Mouse (Mus musculus): ENCODE results near the gene Gm4767. TPM values are rescaled to one million over a fixed set of nuclear protein-coding genes. Genes with fewer than 3 reads are reported as not detected.
"Not testable (repeated sequence)": the region's sequence is repeated elsewhere in the genome, so short reads cannot be mapped to it uniquely, and the experiment has no call there.

Gene Gm4767
- polyA plus RNA-seq (2015; fragmentation: Nextera tagmentation; extraction: Ambion mirVana) = 3.1 and 3.2 TPM in 2 replicates

DNA sequence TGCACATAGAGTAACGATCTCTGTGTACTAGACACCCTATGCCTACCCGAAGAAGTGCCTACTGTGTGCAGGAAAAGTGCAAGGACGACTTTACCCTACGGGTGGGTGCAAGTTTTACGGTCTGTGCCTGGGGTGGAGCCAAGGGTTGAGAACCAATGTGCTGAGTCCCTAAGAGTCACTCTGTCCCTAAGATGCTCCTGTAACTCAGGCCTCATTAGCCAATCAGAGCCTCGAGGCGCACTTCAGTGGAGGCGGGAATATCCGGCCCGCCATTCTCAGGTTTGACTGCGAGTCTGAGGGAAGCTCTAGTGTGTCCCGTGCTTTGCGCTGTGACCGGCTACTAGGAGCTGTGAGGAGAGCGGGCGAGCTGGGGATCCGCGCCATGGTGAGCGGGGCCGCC is at the start of gene Gm4767:
Gene Gm4767 (plus strand): TSS at position 288 of the 400 bp plus-strand sequence.
- 23% methylated on average over 18 of the region's 20 CpGs for WGBS
- not testable (repeated sequence) for H3K9ac ChIP-seq; H3K27ac ChIP-seq (replicated peaks); H3K27me3 ChIP-seq; ATAC-seq (ENCODE audit: low FRiP score, low read depth); H3K4me1 ChIP-seq (replicated peaks); H3K9me3 ChIP-seq; H3K4me2 ChIP-seq; H3K36me3 ChIP-seq
- peak within 1 kb of the TSS; percentile 15; the same call in 1 of the 2 replicates for H3K4me3 ChIP-seq

DNA sequence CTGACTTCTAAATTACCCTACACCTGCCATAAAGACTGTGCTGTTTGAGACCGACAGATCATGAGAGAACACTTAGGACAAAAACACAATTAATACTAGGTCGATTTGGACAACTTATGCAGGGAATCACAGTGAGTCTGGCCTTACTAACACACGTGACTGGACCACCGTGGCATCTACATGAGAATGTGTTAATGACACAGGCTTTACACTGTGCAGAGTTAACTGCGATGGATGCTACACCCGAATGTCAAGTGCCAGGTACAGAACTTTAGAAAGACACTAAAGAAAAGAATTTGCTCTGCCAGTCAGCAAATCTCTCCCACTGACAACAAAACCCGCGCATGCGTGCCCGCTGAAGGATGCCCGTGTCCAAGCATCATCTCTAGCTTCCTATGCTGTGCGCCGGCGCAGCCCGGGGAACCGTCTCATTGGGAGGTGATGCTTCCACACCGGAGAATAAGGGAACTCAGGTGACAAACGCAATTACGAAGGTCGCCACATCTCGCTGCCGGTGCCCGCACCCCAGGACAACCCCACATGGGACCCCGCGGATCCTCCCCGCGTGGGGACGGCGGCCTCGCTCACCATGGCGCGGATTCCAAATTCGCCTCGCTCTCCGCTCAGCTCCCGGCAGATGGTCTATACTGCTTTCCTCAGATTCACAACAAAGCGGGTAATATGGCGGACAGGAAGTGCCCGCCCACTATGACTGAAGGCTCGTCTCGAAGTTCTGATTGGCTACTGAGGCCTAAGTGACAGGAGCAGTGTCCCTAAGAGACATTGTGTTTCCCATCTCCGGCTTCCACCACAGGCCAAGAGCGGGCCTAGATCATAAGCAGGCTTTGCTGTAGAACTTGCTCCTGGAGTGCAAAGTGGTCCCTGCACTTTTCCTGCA is 41.2 kb upstream of the Gm4767 start, which contains the start of gene Gm3055:
Gene Gm3055 (minus strand): TSS at position 656 of the 898 bp plus-strand sequence.
- H3K27ac ChIP-seq (replicated peaks); H3K36me3 ChIP-seq; H3K4me3 ChIP-seq; H3K9ac ChIP-seq; H3K4me1 ChIP-seq (replicated peaks); H3K4me2 ChIP-seq; H3K27me3 ChIP-seq; H3K9me3 ChIP-seq: not testable (repeated sequence)
- peak; percentile 98 for ATAC-seq (ENCODE audit: low FRiP score, low read depth)
- WGBS = no CpG with 5 or more reads among the region's 43 CpGs

DNA sequence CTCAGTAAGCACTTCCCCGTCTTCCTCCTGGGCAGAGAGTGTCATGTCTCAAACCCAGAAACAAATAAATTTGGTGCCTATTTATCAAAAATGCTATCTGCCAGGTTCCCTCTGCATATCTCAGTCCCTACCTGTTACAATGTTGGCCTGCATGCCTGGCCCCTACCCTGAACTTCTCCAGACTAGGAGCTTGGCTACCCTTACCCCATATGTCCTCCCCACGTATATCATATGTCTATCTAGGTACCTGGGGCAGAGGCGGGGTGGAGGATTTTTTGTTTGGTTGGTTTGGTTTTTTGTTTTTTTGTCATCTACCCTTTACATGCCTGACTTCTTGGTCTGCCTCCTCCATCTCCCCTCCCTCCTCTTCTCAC is 40.6 kb upstream of the Gm4767 start:
- not testable (repeated sequence) for H3K9ac ChIP-seq; H3K4me3 ChIP-seq; H3K4me2 ChIP-seq; H3K9me3 ChIP-seq; H3K27me3 ChIP-seq; H3K36me3 ChIP-seq; H3K27ac ChIP-seq (replicated peaks); H3K4me1 ChIP-seq (replicated peaks)
- WGBS = no CpG with 5 or more reads among the region's 3 CpGs
- peak; percentile 65 for ATAC-seq (ENCODE audit: low FRiP score, low read depth)

DNA sequence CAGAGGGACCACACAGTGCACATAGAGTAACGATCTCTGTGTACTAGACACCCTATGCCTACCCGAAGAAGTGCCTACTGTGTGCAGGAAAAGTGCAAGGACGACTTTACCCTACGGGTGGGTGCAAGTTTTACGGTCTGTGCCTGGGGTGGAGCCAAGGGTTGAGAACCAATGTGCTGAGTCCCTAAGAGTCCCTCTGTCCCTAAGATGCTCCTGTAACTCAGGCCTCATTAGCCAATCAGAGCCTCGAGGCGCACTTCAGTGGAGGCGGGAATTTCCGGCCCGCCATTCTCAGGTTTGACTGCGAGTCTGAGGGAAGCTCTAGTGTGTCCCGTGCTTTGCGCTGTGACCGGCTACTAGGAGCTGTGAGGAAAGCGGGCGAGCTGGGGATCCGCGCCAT is 34.2 kb downstream of the Gm4767 start:
- H3K4me3 ChIP-seq; ATAC-seq (ENCODE audit: low FRiP score, low read depth); H3K27ac ChIP-seq (replicated peaks); H3K9ac ChIP-seq; H3K9me3 ChIP-seq; H3K4me2 ChIP-seq; H3K4me1 ChIP-seq (replicated peaks); H3K36me3 ChIP-seq; H3K27me3 ChIP-seq: not testable (repeated sequence)
- WGBS = no CpG with 5 or more reads among the region's 18 CpGs

DNA sequence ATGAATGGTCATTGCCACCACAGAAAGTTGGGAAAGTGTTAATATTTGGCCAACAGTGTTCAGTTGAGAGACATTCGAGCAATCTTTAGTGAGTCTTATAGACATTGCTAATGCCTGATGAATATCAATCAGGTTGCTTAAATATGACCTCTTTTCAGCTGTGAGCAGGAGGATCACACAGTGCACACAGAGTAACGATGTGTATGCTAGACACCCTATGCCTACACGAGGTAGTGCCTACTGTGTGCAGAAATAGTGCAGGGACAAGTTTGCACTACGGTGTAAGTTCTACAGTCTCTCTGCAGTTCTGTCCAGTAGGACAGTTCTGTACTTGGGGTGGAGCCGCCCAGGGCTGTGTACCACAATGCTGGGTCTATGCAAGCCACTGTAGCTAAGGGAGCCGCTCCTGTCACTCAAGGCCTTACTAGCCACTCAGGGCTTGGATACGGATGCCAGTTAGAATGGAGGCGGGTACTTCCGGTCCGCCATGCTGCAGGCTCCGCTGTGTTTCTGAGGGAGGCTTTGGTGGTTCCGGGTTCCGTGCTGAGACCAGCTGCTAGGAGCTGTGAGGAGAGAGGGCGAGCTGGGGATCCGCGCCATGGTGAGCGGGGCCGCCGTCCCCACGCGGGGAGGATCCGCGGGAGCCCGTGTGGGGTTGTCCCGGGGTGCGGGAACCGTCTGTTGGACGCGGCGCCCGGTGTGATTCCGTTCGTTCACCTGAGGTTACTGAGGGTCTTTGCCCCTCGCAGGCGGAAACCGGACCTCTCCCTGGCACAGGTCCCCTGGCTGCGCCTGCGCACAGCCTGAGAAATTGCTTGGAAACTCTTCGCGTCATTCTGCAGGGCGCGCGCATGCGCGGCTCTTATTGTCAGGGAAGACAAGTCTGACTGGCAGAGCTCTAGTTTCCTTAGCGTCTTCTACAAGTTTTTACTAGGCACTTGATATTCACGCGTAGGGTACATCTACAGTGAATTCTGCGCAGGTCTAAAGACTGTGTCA is 51.7 kb downstream of the Gm4767 start, which contains the start of gene Gm32687:
Gene Gm32687 (plus strand): TSS at position 526 of the 999 bp plus-strand sequence.
- H3K27me3 ChIP-seq; H3K4me1 ChIP-seq (replicated peaks); H3K9me3 ChIP-seq; H3K36me3 ChIP-seq; H3K27ac ChIP-seq (replicated peaks); H3K4me3 ChIP-seq; H3K9ac ChIP-seq: not testable (repeated sequence)
- peak; percentile 100 for ATAC-seq (ENCODE audit: low FRiP score, low read depth)
- H3K4me2 ChIP-seq = peak within 1 kb of the TSS; percentile 28; the same call in 1 of the 2 replicates
- WGBS = 34% methylated on average over 6 of the region's 49 CpGs

Other genes with a start within 250 kb of the Gm4767 start
- 46.6 and 46.9 TPM in 2 replicates for gene Tle2, start 237.6 kb upstream of the Gm4767 start, polyA plus RNA-seq (2015; fragmentation: Nextera tagmentation; extraction: Ambion mirVana)
- 8.7 and 9.8 TPM in 2 replicates for gene Tle6, start 211.1 kb upstream of the Gm4767 start, polyA plus RNA-seq (2015; fragmentation: Nextera tagmentation; extraction: Ambion mirVana)
- 1.7 and 2.1 TPM in 2 replicates for gene BC025920, start 205.9 kb upstream of the Gm4767 start, polyA plus RNA-seq (2015; fragmentation: Nextera tagmentation; extraction: Ambion mirVana)
- 49.0 and 49.1 TPM in 2 replicates for gene Sirt6, start 184.4 kb upstream of the Gm4767 start, polyA plus RNA-seq (2015; fragmentation: Nextera tagmentation; extraction: Ambion mirVana)
- gene Ankrd24, start 183.6 kb upstream of the Gm4767 start, polyA plus RNA-seq (2015; fragmentation: Nextera tagmentation; extraction: Ambion mirVana) = 19.4 and 23.6 TPM in 2 replicates
- 5.4 and 6.5 TPM in 2 replicates for gene Gm10778, start 163.1 kb upstream of the Gm4767 start, polyA plus RNA-seq (2015; fragmentation: Nextera tagmentation; extraction: Ambion mirVana)
- gene Zfp433, start 107.4 kb upstream of the Gm4767 start, polyA plus RNA-seq (2015; fragmentation: Nextera tagmentation; extraction: Ambion mirVana) = 13.9 and 16.2 TPM in 2 replicates
- gene Gm3055, start 41.0 kb upstream of the Gm4767 start, polyA plus RNA-seq (2015; fragmentation: Nextera tagmentation; extraction: Ambion mirVana) = 14.6 and 16.4 TPM in 2 replicates
- gene Gm32687, start 51.7 kb downstream of the Gm4767 start, polyA plus RNA-seq (2015; fragmentation: Nextera tagmentation; extraction: Ambion mirVana) = 8.2 and 10.3 TPM in 2 replicates
- 6.1 and 6.9 TPM in 2 replicates for gene Zfp781, start 118.3 kb downstream of the Gm4767 start, polyA plus RNA-seq (2015; fragmentation: Nextera tagmentation; extraction: Ambion mirVana)
- gene Zfp873, start 235.9 kb downstream of the Gm4767 start, polyA plus RNA-seq (2015; fragmentation: Nextera tagmentation; extraction: Ambion mirVana) = 13.9 and 14.0 TPM in 2 replicates

All from hindbrain, embryonic 15.5 days (tissue).